Mouse (Mus musculus): Measurements from ENCODE around the gene Cphx1. TPM values are rescaled to one million over a fixed set of nuclear protein-coding genes. Genes with fewer than 3 reads are reported as not detected.
"Not testable (repeated sequence)": the region's sequence is repeated elsewhere in the genome, so short reads cannot be mapped to it uniquely, and the experiment has no call there.

The Cphx1 gene
- polyA plus RNA-seq, 1 experiment, result not detected

- not testable (repeated sequence) for H3K4me3 ChIP-seq (ENCODE audit: insufficient read depth, poor library complexity, severe bottlenecking); H3K36me3 ChIP-seq (ENCODE audit: control insufficient read depth, insufficient read depth); H3K79me3 ChIP-seq (ENCODE audit: low read depth); H3K79me2 ChIP-seq (ENCODE audit: control insufficient read depth, insufficient read depth); H3K27me3 ChIP-seq (ENCODE audit: control insufficient read depth, insufficient read depth, insufficient read length); H3ac ChIP-seq (ENCODE audit: control insufficient read depth, insufficient read length, low read depth)
Observed at GRCm38 (mm10) chr14:25957861-25958260, 19.8 kb downstream of the Cphx1 start.

GRCm38 (mm10) chr14:25978371-25979241 lies 40.5 kb downstream of the Cphx1 start, which contains the start of gene Duxbl1:
Gene Duxbl1 (plus strand): TSS chr14:25978577.
- not testable (repeated sequence) for H3K36me3 ChIP-seq (ENCODE audit: control insufficient read depth, insufficient read depth); H3K4me3 ChIP-seq (ENCODE audit: insufficient read depth, poor library complexity, severe bottlenecking); H3K27me3 ChIP-seq (ENCODE audit: control insufficient read depth, insufficient read depth, insufficient read length); H3K79me3 ChIP-seq (ENCODE audit: low read depth); H3ac ChIP-seq (ENCODE audit: control insufficient read depth, insufficient read length, low read depth); H3K79me2 ChIP-seq (ENCODE audit: control insufficient read depth, insufficient read depth)

DNA sequence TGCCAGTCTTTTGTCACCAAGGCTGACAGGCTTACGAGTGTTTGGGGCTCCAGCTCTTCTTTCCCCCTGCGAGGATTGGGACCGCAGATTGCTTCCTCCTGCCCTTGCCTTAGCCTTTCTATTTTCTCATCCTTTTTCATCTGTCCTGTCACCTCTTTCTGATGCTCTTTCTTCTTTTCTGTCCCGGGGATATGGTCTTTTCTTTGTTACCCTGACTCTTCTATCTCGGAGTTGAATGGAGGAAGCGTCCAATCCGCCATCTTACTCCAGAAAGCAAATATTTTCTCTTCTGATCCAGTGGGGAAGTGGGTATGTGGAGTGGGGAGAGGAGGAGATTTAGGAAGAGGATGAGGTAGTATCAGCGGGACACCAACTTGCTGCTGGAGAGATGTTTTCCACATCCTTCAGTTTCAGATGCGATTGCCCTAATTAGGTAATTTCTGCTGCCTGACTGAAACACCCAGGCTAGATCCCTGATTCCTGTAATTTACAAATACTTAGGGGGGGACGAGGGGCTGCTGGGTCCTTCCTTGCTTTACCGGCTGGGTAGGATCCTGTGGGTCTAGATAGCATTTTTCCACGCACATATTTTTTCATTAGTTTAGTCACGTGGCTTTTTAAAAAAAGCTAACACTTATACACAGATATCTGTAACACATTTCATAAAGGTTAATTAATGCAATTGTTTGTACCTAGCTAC lies 41.3 kb downstream of the Cphx1 start:
- not testable (repeated sequence) for H3K79me2 ChIP-seq (ENCODE audit: control insufficient read depth, insufficient read depth); H3ac ChIP-seq (ENCODE audit: control insufficient read depth, insufficient read length, low read depth); H3K36me3 ChIP-seq (ENCODE audit: control insufficient read depth, insufficient read depth); H3K4me3 ChIP-seq (ENCODE audit: insufficient read depth, poor library complexity, severe bottlenecking); H3K79me3 ChIP-seq (ENCODE audit: low read depth); H3K27me3 ChIP-seq (ENCODE audit: control insufficient read depth, insufficient read depth, insufficient read length)

DNA sequence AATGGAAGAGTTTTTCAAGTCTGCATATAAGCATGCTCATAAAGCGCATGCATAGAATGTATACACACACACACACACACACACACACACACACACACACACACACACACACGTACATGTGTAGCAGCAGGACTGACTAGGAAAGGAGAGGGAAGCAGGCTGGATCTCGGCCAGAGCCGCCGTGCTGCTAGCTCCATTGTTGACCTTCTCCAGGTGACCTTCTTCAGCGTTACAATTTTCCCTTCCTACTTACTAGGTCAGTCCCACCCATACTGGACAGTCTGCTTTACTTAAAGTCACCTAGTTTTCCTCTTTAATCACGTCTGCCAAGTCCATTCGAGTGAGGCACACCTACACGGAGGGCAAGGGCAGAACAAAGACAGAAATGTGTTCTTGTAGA lies 43.8 kb downstream of the Cphx1 start:
- not testable (repeated sequence) for H3K27me3 ChIP-seq (ENCODE audit: control insufficient read depth, insufficient read depth, insufficient read length); H3ac ChIP-seq (ENCODE audit: control insufficient read depth, insufficient read length, low read depth); H3K79me2 ChIP-seq (ENCODE audit: control insufficient read depth, insufficient read depth); H3K36me3 ChIP-seq (ENCODE audit: control insufficient read depth, insufficient read depth); H3K4me3 ChIP-seq (ENCODE audit: insufficient read depth, poor library complexity, severe bottlenecking); H3K79me3 ChIP-seq (ENCODE audit: low read depth)

Other genes with a start within 250 kb of the Cphx1 start
- gene Ppif, start 244.2 kb upstream of the Cphx1 start, polyA plus RNA-seq (2012; fragmentation: generic; extraction: Trizol), result 21.4 TPM
- 36.4 TPM for gene Zcchc24, start 169.3 kb upstream of the Cphx1 start, polyA plus RNA-seq (2012; fragmentation: generic; extraction: Trizol)
- gene Anxa11, start 96.1 kb upstream of the Cphx1 start, polyA plus RNA-seq (2012; fragmentation: generic; extraction: Trizol), result 33.3 TPM
- gene Plac9a, start 35.2 kb upstream of the Cphx1 start, polyA plus RNA-seq (2012; fragmentation: generic; extraction: Trizol), result 0.30 TPM
- gene Tmem254a, start 10.6 kb upstream of the Cphx1 start, polyA plus RNA-seq (2012; fragmentation: generic; extraction: Trizol), result 0.56 TPM
- gene Duxbl1, start 40.3 kb downstream of the Cphx1 start, polyA plus RNA-seq (2012; fragmentation: generic; extraction: Trizol), result not detected
- 0.96 TPM for gene Gm9780, start 104.4 kb downstream of the Cphx1 start, polyA plus RNA-seq (2012; fragmentation: generic; extraction: Trizol)
- 3.7 TPM for gene Tmem254c, start 129.1 kb downstream of the Cphx1 start, polyA plus RNA-seq (2012; fragmentation: generic; extraction: Trizol)
- gene Cphx2, start 143.2 kb downstream of the Cphx1 start, polyA plus RNA-seq (2012; fragmentation: generic; extraction: Trizol), result not detected
- gene Cphx3, start 144.0 kb downstream of the Cphx1 start, polyA plus RNA-seq (2012; fragmentation: generic; extraction: Trizol), result not detected
- not detected for gene Duxbl2, start 180.0 kb downstream of the Cphx1 start, polyA plus RNA-seq (2012; fragmentation: generic; extraction: Trizol)
- 4.8 TPM for gene Plac9b, start 244.2 kb downstream of the Cphx1 start, polyA plus RNA-seq (2012; fragmentation: generic; extraction: Trizol)

Measured in C2C12 (cell line).